Mouse (Mus musculus) common myeloid progenitor, adult 5-6 weeks (primary cell): ENCODE measurements around the gene Egf. TPM values are rescaled to one million over a fixed set of nuclear protein-coding genes. Genes with fewer than 3 reads are reported as not detected.

Experiments
- ATAC-seq: replicated peaks from 2 replicates; pipeline ENCODE4 v1.8.0; 2016; ENCODE audit warnings: low read depth, mild to moderate bottlenecking, moderate TSS enrichment, inconsistent platforms; ENCODE audit not compliant: poor library complexity, severe bottlenecking
- total RNA-seq: library from RNA; stranded (forward); fragments of 200-1000, 187-1606 nt; gene quantifications from 2 replicates; pipeline ENCODE4 v1.2.3, GENCODE M21; 2017

Egf gene
- total RNA-seq, 1 experiment from 2014 or later: 2.7 TPM

DNA sequence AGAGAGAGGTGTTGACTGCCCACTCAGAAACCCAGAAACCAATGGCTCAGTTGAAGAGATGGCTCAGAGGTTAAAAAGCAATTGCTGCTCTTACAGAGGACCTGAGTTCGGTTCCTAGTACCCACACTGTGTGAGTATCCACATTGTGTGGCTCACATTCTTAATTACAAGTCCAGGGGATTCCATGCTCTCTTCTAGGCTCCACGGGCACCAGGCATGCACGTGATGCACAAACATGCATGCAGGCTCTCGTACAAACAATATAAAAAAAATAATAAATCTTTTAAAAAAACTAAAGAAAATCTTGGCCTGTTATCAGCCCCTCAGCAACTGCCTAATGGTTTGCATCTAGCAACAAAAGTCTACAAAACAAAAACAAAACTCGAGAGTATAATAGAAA is 30.6 kb downstream of the Egf start:
- ATAC-seq: no peak

- no peak for ATAC-seq
Observed at GRCm38 (mm10) chr3:129723311-129723710, 31.8 kb downstream of the Egf start.

DNA sequence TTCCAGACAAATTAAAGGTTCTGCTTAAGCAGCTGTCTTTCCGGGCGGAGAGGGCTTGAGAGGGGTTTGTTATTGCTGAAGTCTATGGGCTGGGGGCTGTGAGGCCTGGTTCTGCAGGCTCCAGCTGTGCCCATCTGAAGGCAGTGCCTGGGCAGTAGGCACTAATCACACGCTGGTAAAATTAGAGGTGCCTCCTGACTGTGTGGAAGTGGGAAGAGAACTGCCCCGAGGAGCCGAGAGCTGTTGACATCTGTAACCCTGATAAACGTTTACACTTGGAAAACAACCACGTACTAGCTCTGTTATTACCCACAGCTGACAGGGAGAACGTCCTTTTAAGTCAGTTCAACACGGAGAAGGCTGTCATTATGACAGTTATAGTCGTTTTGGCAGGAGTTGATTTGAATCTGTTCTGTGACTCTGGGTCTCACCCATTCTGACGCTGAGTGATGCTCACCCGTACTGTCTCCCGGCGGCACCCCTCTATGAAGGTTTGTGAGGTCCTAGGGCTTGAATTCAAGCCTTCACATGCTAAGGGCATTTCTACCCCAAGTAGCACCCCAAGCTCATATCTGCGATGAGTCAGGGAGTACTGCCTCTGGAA is 40.5 kb downstream of the Egf start:
- ATAC-seq: no peak

DNA sequence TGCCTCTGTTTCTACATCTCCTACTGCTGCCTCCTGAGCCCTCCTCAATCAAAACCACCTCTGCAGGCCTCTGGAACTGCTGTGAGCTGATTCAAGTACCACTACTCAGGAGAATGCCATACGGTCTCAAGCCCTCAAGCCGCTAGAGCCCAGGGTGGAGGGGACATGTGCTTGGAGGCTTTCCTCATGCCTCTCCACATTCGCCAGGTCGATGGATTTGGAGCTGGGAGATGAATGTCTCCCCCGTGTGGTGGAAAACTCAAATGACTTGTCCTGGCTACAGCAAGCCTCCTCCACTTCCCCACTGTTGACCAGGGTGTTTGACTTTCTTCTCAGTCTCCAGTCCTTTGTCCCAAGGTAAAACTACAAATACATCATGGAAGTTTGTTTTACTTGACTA is 47.0 kb downstream of the Egf start:
- ATAC-seq: peak; percentile 97

DNA sequence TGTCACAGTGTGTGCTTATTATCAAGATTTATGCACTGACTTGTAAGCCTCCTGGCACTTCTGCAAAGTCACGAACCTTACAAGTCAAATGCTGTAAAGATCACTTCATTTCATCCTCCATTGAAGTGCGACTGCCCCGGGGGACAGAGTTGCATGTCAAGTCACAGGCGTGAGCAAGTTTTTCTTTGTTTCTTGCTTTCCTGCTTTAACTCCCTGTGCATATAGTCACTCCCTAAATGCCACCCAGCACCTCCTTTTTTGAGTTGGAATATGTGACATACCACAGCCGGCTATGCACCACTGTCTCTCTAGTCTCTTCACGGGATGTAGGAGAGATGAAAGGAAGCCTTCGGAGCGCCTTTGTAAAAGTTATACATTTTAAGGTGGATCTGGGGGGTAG is 56.2 kb downstream of the Egf start:
- ATAC-seq: no peak

DNA sequence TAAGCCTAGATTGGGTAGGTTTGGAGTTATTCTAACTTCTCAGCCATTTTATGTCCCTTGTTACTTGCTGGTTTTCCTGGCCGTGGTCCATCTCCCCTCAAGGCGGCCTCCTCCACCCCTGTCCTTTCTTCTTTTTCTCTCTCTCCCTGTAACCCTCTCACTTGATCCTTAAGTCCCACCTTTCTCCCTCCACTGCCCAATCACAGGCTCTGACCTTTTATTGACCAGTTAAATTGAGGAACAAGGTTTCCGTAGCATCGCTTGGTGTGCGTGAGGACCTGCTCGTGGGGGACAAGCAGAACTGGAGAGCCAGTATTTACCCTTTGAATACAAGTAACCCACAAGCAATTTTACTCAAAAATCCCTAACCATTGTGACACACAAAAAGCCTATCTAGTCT is 56.8 kb downstream of the Egf start:
- no peak for ATAC-seq

DNA sequence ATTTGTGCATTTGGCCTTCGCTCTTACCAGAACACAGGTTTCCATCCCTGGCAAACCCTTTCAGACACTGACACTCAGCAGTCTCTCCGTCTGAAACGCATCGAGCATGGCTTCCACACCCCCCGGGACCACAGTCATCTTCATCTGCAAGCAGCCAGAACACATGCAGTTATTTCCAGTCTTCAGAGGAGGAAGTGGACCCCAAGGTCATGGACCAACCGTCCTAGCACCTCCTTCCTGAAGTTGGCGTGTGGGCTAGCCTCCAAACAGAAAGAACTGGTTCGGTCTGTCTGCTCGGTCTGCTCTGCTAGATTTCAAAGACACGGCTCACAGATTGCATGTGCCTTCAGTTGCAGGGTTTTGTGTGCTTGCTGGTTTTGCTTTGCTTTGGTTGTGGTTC is 57.4 kb downstream of the Egf start:
- ATAC-seq: peak; percentile 32; the same call in 1 of the 2 replicates

DNA sequence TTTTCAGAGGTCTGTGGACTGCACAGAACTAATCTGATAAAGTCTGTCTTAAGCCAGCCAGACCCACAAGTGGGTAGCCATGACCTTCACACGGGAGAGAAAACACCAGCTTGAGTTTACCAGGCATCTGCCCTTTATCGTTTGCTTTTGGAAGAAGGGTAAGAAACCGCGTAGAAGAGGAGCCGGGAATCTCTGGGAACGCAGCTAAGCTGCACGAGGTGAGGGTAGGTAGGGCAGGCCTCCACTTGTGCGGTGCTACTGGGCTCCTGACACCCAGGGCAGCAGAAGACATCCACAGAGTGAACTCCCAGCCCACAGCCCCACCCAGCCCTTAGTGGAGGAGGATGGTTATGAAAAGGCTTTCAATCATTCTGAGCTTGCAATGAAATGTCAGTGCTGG is 59.2 kb downstream of the Egf start:
- ATAC-seq: no peak

DNA sequence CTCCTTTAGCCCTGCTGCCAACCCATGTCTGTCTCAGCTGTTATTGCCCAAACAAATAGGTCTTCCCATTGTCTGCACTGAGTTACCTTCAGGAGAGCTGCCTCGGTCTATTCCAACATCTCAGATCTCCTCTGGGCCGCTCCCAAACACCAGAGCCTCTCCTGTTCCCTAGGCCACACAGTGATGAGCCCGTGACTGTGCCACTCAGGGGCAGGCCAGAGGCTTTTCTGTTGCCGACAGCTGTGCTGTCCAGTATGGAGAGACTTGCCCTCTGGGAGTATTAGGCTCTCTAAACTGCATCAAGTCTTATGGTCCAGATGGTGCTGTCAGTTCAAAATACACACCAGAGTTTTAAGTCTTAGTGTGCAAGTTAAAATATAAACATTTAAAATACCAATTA is 61.5 kb downstream of the Egf start:
- ATAC-seq: no peak

DNA sequence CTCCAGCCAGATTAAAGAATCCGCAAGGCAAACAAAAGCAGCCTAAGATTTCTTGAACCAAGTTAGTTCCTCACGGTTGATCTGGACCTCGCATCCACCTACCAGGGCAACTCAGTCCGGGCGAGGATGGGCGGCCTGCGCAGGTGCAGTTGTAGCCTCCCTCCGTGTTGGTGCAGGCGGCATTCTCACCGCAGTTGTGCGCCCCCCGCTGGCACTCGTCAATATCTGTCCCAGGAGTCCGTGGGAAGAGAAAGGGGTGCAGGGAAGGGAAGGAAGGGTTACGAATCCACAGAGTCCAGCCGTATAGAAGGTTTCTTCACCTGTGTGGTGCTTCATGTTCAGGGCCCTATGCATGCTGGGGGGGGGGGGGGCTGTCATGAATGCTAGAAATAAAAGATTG is 62.3 kb downstream of the Egf start:
- no peak for ATAC-seq

DNA sequence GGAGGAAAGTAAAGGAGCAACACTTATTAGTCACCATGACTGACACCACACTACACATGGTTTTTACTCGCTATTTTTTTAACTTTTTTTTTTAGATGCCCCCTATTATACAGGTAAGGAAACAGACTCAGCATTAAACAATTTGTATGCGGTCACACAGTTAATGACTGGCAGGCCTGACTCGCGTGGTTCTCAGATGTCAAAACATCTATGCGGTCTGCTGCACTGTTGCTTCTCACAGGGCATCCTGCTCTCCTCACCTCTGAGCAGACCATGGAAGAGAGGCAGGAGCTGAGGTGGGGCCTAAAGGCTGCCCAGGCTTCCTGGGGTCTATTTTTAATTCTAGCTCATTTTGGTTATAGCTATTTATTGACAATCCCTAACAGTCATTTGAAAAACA is 67.7 kb downstream of the Egf start:
- no peak for ATAC-seq

DNA sequence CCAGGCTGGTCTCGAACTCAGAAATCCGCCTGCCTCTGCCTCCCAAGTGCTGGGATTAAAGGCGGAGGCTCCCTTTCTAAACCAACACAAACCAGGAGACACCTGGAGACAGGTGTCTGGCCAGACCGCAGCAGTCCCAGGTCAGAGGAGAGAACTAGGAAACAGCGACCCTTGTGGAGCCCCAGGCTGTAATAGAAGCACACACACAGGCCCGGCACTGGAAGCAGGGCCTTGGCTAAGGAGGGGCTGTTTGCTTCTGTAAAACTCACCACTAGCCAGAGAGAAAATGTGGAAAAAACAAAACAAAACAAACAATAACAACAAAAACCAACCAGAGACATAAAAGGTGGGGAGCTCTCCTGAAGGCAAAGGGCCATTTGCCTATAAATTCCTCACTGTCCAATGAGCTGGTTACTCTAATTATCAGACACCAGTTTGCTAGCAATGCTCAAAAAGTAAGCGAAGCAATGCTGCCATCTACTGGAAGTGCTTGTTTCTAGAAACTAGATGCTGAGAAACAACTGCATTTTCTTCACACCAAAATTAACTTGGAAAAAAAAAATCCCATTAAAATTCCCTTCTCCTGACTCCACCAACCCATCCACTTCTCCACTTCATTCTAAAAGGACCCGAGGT is 68.3 kb downstream of the Egf start:
- ATAC-seq: peak; percentile 77

- ATAC-seq: no peak
Observed at GRCm38 (mm10) chr3:129686196-129686595, 68.9 kb downstream of the Egf start.

DNA sequence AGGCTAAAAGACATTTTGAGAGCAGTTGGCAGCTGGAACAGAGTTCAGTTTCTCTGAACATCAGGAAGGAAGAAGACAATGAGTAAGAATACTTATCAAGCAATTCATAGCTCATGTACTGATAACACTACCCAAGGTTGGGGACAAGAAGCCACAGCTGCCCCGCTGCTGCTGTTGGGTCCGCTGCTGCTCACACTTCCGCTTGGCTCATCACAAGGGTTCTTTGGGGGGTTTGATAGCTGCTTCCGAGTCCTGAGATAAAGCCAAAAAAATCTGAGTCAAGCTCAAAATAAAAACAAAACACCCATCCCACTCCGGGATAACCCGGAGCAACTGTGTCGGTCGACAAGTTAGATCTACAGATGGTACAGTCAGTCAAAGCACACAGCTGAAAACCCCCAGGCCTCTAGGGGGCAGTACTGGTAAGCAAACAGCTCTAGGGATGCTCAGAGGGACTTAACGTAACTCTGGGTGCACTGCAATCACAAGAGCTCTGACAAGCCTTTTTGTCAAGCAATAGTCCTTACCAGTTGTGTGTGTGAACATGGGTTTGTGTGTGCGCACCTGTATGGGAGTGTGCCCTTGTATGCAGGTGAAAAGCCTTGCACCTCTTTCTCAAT is 71.9 kb downstream of the Egf start:
- ATAC-seq: 0 out of 2 replicates have a peak, but pooled peaks have one; percentile 61

DNA sequence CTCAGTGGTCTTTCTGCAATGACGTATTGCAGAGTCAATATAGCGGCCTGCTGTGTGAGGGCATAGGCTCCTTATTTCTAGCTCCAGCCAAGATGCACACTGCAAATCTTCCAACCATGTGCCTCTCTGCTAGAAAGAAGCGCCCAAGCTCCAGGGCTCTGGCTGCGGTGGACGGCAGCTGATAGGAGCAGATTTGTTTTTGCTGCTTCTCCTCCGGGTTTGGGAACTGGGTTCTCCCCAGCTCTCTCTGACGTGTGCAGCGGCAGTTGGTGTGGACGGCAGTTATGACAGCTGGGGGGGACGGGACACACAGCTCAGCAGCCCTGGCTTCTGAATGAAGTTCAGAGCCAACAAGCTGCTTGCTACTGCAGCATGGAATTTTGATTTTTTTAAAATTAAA is 72.7 kb downstream of the Egf start:
- ATAC-seq: no peak

- no peak for ATAC-seq
Observed at GRCm38 (mm10) chr3:129681841-129682240, 73.3 kb downstream of the Egf start.

GRCm38 (mm10) chr3:129680258-129680657 is 74.9 kb downstream of the Egf start:
- no peak for ATAC-seq

DNA sequence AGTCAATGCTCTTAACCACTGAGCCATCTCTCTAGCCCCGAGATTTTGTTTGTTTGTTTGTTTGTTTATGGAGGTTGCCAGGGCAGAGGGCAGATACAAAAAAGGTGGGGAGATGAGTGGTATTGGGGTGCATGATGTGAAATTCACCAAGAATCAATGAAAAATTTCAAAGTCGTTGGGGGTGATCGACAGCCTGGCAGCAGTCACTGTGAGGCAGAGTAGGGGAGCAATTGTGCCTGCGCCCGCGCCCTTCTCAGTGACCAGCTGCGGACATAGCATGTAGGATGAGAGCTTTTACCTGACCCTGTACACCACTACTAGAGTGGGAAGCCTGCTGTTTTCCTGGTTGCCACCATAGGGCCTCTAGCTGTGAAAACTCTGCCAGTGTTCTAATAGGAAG is 79.2 kb downstream of the Egf start:
- ATAC-seq: no peak

GRCm38 (mm10) chr3:129663906-129664305 is 91.2 kb downstream of the Egf start:
- no peak for ATAC-seq

GRCm38 (mm10) chr3:129658776-129659175 is 96.3 kb downstream of the Egf start:
- ATAC-seq: peak; percentile 77

GRCm38 (mm10) chr3:129657775-129658174 is 97.3 kb downstream of the Egf start:
- no peak for ATAC-seq

DNA sequence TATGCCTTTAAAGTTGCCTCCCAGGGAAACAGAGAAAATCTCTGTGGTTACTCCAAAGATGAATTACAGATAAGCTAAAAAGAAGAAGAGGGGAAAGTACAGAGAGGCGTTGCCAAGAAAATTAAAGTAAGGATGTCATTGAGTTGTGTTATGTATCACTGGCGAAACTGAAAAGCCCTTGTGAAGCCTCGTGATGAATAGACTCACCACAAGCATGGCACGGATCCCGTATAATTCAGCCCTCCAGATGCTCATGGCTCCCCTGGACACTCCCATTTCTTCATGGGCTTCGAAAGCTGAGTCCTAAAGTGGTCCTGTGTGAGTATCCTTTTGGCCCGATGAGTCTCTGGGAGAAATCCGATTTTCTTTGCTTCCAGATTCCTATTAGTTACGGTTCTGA is 97.9 kb downstream of the Egf start:
- ATAC-seq: no peak
